Mouse (Mus musculus) myocyte (in vitro differentiated cells): ENCODE measurements around the gene Ttll1. TPM values are rescaled to one million over a fixed set of nuclear protein-coding genes. Genes with fewer than 3 reads are reported as not detected.

Experiments used
- H3K27me3 ChIP-seq: one replicate; pipeline ENCODE4 v1.6.1; 2011; ENCODE audit not compliant: control insufficient read depth, insufficient read depth, insufficient read length
- H3K36me3 ChIP-seq: one replicate; pipeline ENCODE4 v1.6.1; 2011; ENCODE audit not compliant: control insufficient read depth, insufficient read depth
- H3K4me2 ChIP-seq: one replicate; pipeline ENCODE4 v1.6.1; 2011; ENCODE audit warnings: low read depth, control low read depth
- H3K4me3 ChIP-seq: one replicate; pipeline ENCODE4 v1.5.1; 2011; ENCODE audit warnings: mild to moderate bottlenecking, control low read depth, moderate library complexity
- H3K79me2 ChIP-seq: one replicate; pipeline ENCODE4 v1.6.1; 2011; ENCODE audit not compliant: control insufficient read depth, insufficient read depth
- H3ac ChIP-seq: one replicate; pipeline ENCODE4 v1.6.1; 2011; ENCODE audit not compliant: control insufficient read depth, insufficient read length
- CEBPB ChIP-seq: IDR thresholded peaks from 2 replicates; pipeline ENCODE4 v1.6.1; 2011; ENCODE audit warnings: mild to moderate bottlenecking, moderate library complexity; ENCODE audit not compliant: poor library complexity, insufficient read depth, severe bottlenecking
- E2F4 ChIP-seq: IDR thresholded peaks from one replicate; pipeline ENCODE4 v1.6.1; 2011; ENCODE audit warnings: mild to moderate bottlenecking, control low read depth, moderate library complexity; ENCODE audit not compliant: insufficient read depth
- MAX ChIP-seq: IDR thresholded peaks from one replicate; pipeline ENCODE4 v1.6.1; 2011; ENCODE audit warnings: low read depth, mild to moderate bottlenecking, control low read depth
- MYOD1 ChIP-seq, 3 experiments: IDR thresholded peaks; one replicate each; pipeline ENCODE4 v1.6.1; 2011; ENCODE audit warnings: control low read depth in 2 of 3, low read depth in 2 of 3, mild to moderate bottlenecking in 2 of 3, moderate library complexity in 1 of 3; ENCODE audit not compliant: insufficient read length in 2 of 3, control insufficient read depth in 1 of 3
- MYOG ChIP-seq, 3 experiments: IDR thresholded peaks; one replicate each; pipeline ENCODE4 v1.6.1; 2011; ENCODE audit warnings: control low read depth in 2 of 3, low read depth in 2 of 3, mild to moderate bottlenecking in 2 of 3; ENCODE audit not compliant: insufficient read length in 2 of 3, control insufficient read depth in 1 of 3, insufficient read depth in 1 of 3
- POLR2A ChIP-seq: IDR thresholded peaks from one replicate; pipeline ENCODE4 v1.6.1; 2011; ENCODE audit warnings: low read depth, mild to moderate bottlenecking, control low read depth, moderate library complexity; ENCODE audit not compliant: insufficient read length
- POLR2AphosphoS2 ChIP-seq: IDR thresholded peaks from one replicate; pipeline ENCODE4 v1.6.1; 2011; ENCODE audit warnings: low read depth, control low read depth; ENCODE audit not compliant: insufficient read length
- REST ChIP-seq: IDR thresholded peaks from one replicate; pipeline ENCODE4 v1.6.1; 2011; ENCODE audit warnings: mild to moderate bottlenecking, control low read depth, moderate library complexity; ENCODE audit not compliant: insufficient read depth, insufficient read length
- SRF ChIP-seq: IDR thresholded peaks from one replicate; pipeline ENCODE4 v1.6.1; 2011; ENCODE audit warnings: low read depth; ENCODE audit not compliant: control insufficient read depth, insufficient read length
- TCF12 ChIP-seq: IDR thresholded peaks from one replicate; pipeline ENCODE4 v1.6.1; 2011; ENCODE audit warnings: mild to moderate bottlenecking, control low read depth; ENCODE audit not compliant: poor library complexity, insufficient read depth, severe bottlenecking
- TCF3 ChIP-seq: IDR thresholded peaks from one replicate; pipeline ENCODE4 v1.6.1; 2011; ENCODE audit warnings: low read depth, control low read depth; ENCODE audit not compliant: insufficient read length
- USF1 ChIP-seq: IDR thresholded peaks from one replicate; pipeline ENCODE4 v1.6.1; 2011; ENCODE audit warnings: low read depth, mild to moderate bottlenecking, control low read depth, moderate library complexity
- polyA plus RNA-seq: library from polyadenylated mRNA; unstranded; fragments of >200 nt; fragmentation: generic; extraction: Trizol; gene quantifications from one replicate; pipeline ENCODE4 v1.2.1, GENCODE M21; 2012; ENCODE audit warnings: missing spikeins

Ttll1 gene
- polyA plus RNA-seq, 1 experiment, result 47.7 TPM

GRCm38 (mm10) chr15:83460891-83461290 lies 49.8 kb downstream of the Ttll1 start:
- no peak overlapping the region for H3K4me2 ChIP-seq
- H3K36me3 ChIP-seq, result no peaks in the 10 kb centered on the region
- no peak overlapping the region for H3ac ChIP-seq
- H3K27me3 ChIP-seq, result no peaks in the 10 kb centered on the region
- no peak overlapping the region for H3K4me3 ChIP-seq
- H3K79me2 ChIP-seq, result peaks cover 79% of the 10 kb centered on the region
- TF ChIP-seq SRF (no peak), POLR2AphosphoS2 (peak; percentile 51)

- peaks cover 96% of the 10 kb centered on the region for H3K79me2 ChIP-seq
- H3K27me3 ChIP-seq, result no peaks in the 10 kb centered on the region
- no peak for TF ChIP-seq MYOG (IDR thresholded peaks at IDR 0.05; ENCODE audit: control insufficient read depth in 1 of 3, insufficient read depth in 1 of 3, insufficient read length in 2 of 3, low read depth in 2 of 3)
- TF ChIP-seq TCF3, result no peak
- no peak for TF ChIP-seq MYOD1 (IDR thresholded peaks at IDR 0.05; ENCODE audit: control insufficient read depth in 1 of 3, insufficient read length in 2 of 3, low read depth in 2 of 3)
- no peak for TF ChIP-seq CEBPB
- no peak for TF ChIP-seq USF1
- no peak for TF ChIP-seq POLR2AphosphoS2
- no peak for TF ChIP-seq MAX
- TF ChIP-seq E2F4, result no peak
- TF ChIP-seq TCF12, result no peak
- H3K4me3 ChIP-seq, result no peak overlapping the region
- no peaks in the 10 kb centered on the region for H3K36me3 ChIP-seq
- no peak overlapping the region for H3ac ChIP-seq
- no peak overlapping the region for H3K4me2 ChIP-seq
Observed at GRCm38 (mm10) chr15:83457541-83457940, 53.2 kb downstream of the Ttll1 start.

GRCm38 (mm10) chr15:83455637-83456036 lies 55.1 kb downstream of the Ttll1 start:
- Histone ChIP-seq H3K27me3 (no peaks in the 10 kb centered on the region), H3K4me2 (peak overlapping the region; percentile 75), H3K36me3 (no peaks in the 10 kb centered on the region), H3ac (no peak overlapping the region), H3K79me2 (peaks cover 99% of the 10 kb centered on the region), H3K4me3 (no peak overlapping the region)
- no peak for TF ChIP-seq MAX
- no peak for TF ChIP-seq POLR2AphosphoS2
- TF ChIP-seq REST, result no peak
- TF ChIP-seq MYOD1 (IDR thresholded peaks at IDR 0.05; ENCODE audit: control insufficient read depth in 1 of 3, insufficient read length in 2 of 3, low read depth in 2 of 3), result no peak
- TF ChIP-seq TCF12, result no peak
- TF ChIP-seq E2F4, result no peak
- no peak for TF ChIP-seq SRF
- TF ChIP-seq TCF3, result no peak
- TF ChIP-seq POLR2A, result no peak
- TF ChIP-seq MYOG (IDR thresholded peaks at IDR 0.05; ENCODE audit: control insufficient read depth in 1 of 3, insufficient read depth in 1 of 3, insufficient read length in 2 of 3, low read depth in 2 of 3), result no peak
- TF ChIP-seq USF1, result no peak
- TF ChIP-seq CEBPB, result no peak

- no peaks in the 10 kb centered on the region for H3K27me3 ChIP-seq
- peaks cover 99% of the 10 kb centered on the region for H3K79me2 ChIP-seq
- no peaks in the 10 kb centered on the region for H3K36me3 ChIP-seq
- H3K4me2 ChIP-seq, result peak overlapping the region; percentile 75
- H3K4me3 ChIP-seq, result no peak overlapping the region
- H3ac ChIP-seq, result no peak overlapping the region
- TF ChIP-seq POLR2AphosphoS2, result no peak
- no peak for TF ChIP-seq E2F4
- no peak for TF ChIP-seq TCF12
- no peak for TF ChIP-seq SRF
- TF ChIP-seq USF1, result no peak
- no peak for TF ChIP-seq REST
- no peak for TF ChIP-seq MYOD1 (IDR thresholded peaks at IDR 0.05; ENCODE audit: control insufficient read depth in 1 of 3, insufficient read length in 2 of 3, low read depth in 2 of 3)
Observed at GRCm38 (mm10) chr15:83455034-83455433, 55.7 kb downstream of the Ttll1 start.

- Histone ChIP-seq H3ac (no peak overlapping the region), H3K4me3 (no peak overlapping the region), H3K79me2 (peaks cover 99% of the 10 kb centered on the region), H3K27me3 (no peaks in the 10 kb centered on the region), H3K36me3 (no peaks in the 10 kb centered on the region), H3K4me2 (peak overlapping the region; percentile 75)
- TF ChIP-seq MAX, result no peak
Observed at GRCm38 (mm10) chr15:83454419-83454818, 56.3 kb downstream of the Ttll1 start.

GRCm38 (mm10) chr15:83453879-83454278 lies 56.8 kb downstream of the Ttll1 start:
- TF ChIP-seq TCF3 (no peak), MAX (no peak), POLR2AphosphoS2 (peak; percentile 31), CEBPB (no peak), E2F4 (no peak), MYOD1 (IDR thresholded peaks at IDR 0.05; ENCODE audit: control insufficient read depth in 1 of 3, insufficient read length in 2 of 3, low read depth in 2 of 3) (peak; percentile 47 to 78 (median 56)), REST (no peak), POLR2A (no peak), MYOG (IDR thresholded peaks at IDR 0.05; ENCODE audit: control insufficient read depth in 1 of 3, insufficient read depth in 1 of 3, insufficient read length in 2 of 3, low read depth in 2 of 3) (peak; percentile 16 to 87 (median 79)), USF1 (no peak), TCF12 (no peak), SRF (no peak)
- no peak overlapping the region for H3K4me3 ChIP-seq
- peaks cover 100% of the 10 kb centered on the region for H3K79me2 ChIP-seq
- no peaks in the 10 kb centered on the region for H3K36me3 ChIP-seq
- no peak overlapping the region for H3ac ChIP-seq
- peak overlapping the region; percentile 75 for H3K4me2 ChIP-seq
- H3K27me3 ChIP-seq, result no peaks in the 10 kb centered on the region
